8 mouse cellular contexts compared by ENCODE assay signal in genomic region chr4:97777706-97778176, GRCm38 (mm10). TPM values are rescaled to one million over a fixed set of nuclear protein-coding genes. Genes with fewer than 3 reads are reported as not detected.
DNase-seq lines count a peak whose midpoint lies in the region; ATAC-seq and TF ChIP-seq lines count a peak whose summit lies in the region.

E130114P18Rik (minus strand) TSS chr4:97778078.

- no peaks in the 10 kb centered on the region for H3K27me3 ChIP-seq in MEL (ENCODE audit: control insufficient read depth in 1 of 2, insufficient read depth in 2 of 2, low read length in 2 of 2)
- H3K27me3 ChIP-seq in forebrain, embryonic 16.5 days (replicated peaks; ENCODE audit: control insufficient read depth, insufficient read depth, low read length): no peaks in the 10 kb centered on the region

- H3K9me3 ChIP-seq in MEL (replicated peaks; ENCODE audit: insufficient read depth, low read length): no peaks in the 10 kb centered on the region
- no peaks in the 10 kb centered on the region for H3K9me3 ChIP-seq in forebrain, embryonic 16.5 days (ENCODE audit: control insufficient read depth, low read length)

- peak within 1 kb of the TSS; percentile 92 for H3K9ac ChIP-seq in MEL (ENCODE audit: control insufficient read depth, low read depth, low read length, poor library complexity, severe bottlenecking)
- peak within 1 kb of the TSS; percentile 97 for H3K9ac ChIP-seq in forebrain, embryonic 16.5 days (replicated peaks; ENCODE audit: low read depth, low read length)

- ATAC-seq in forebrain, embryonic 16.5 days: peak; percentile 55

- H3K4me3 ChIP-seq in MEL (ENCODE audit: control insufficient read depth in 1 of 2, insufficient read depth in 1 of 2, low read depth in 2 of 2, low read length in 2 of 2): peak within 1 kb of the TSS; percentile 74 to 94
- H3K4me3 ChIP-seq in forebrain, embryonic 16.5 days (replicated peaks; ENCODE audit: low read length): peak within 1 kb of the TSS; percentile 84

- TF ChIP-seq EP300 in MEL (IDR thresholded peaks at IDR 0.05; ENCODE audit: low read depth in 1 of 2, low read length in 2 of 2): no peak

- 0% methylated on average over 37 of the region's 37 CpGs for WGBS in forebrain, embryonic 16.5 days

- TF ChIP-seq RAD21 in MEL (IDR thresholded peaks at IDR 0.05; ENCODE audit: low read depth, low read length): no peak

- no peak for TF ChIP-seq CTCF in MEL (IDR thresholded peaks at IDR 0.05 in 2 of 3, conservative IDR thresholded peaks at IDR 0.05 in 1 of 3; ENCODE audit: control insufficient read depth in 1 of 3, insufficient read depth in 1 of 3, low read depth in 2 of 3, low read length in 3 of 3, poor library complexity in 1 of 3, severe bottlenecking in 1 of 3)

- TF ChIP-seq POLR2A in MEL (IDR thresholded peaks at IDR 0.05; ENCODE audit: control insufficient read depth in 1 of 2, insufficient read depth in 1 of 2, low read depth in 1 of 2, low read length in 2 of 2, poor library complexity in 1 of 2): peak in 1 of 2 experiments; percentile 64; a peak in 2 of 4 replicates

- H3K79me2 ChIP-seq in MEL (ENCODE audit: control insufficient read depth, insufficient read depth, low read length, poor library complexity): peaks cover 55% of the 10 kb centered on the region

- H3K36me3 ChIP-seq in MEL (ENCODE audit: control insufficient read depth in 1 of 2, insufficient read depth in 2 of 2, low read length in 2 of 2): peaks cover 3 to 14% of the 10 kb centered on the region in 2 experiments
- no peaks in the 10 kb centered on the region for H3K36me3 ChIP-seq in forebrain, embryonic 16.5 days (ENCODE audit: control insufficient read depth, insufficient read depth)

- DNase-seq in MEL (ENCODE audit: low read depth, low spot score): peak; percentile 84
- peak; percentile 75 for DNase-seq in cerebellum, adult 11-12 months
- DNase-seq in heart, postnatal 4 days: peak; percentile 71
- DNase-seq in kidney, postnatal 4 days: peak; percentile 72 to 84
- DNase-seq in lung, postnatal 25 days (ENCODE audit: low spot score): peak; percentile 70
- DNase-seq in retina, embryonic 14.5 days (ENCODE audit: low spot score): peak; percentile 74
- peak; percentile 65 for DNase-seq in urinary bladder, postnatal 14 days (ENCODE audit: low spot score)

- H3K27ac ChIP-seq in MEL (ENCODE audit: control insufficient read depth, low read depth, low read length): peak within 1 kb of the TSS; percentile 91
- H3K27ac ChIP-seq in forebrain, embryonic 16.5 days (ENCODE audit: low read length): peak within 1 kb of the TSS; percentile 92

- peak within 1 kb of the TSS; percentile 90 for H3K4me2 ChIP-seq in forebrain, embryonic 16.5 days (ENCODE audit: low read length)

- H3K4me1 ChIP-seq in MEL (ENCODE audit: control insufficient read depth in 1 of 2, insufficient read depth in 2 of 2, low read length in 2 of 2): peaks cover 5 to 14% of the 10 kb centered on the region in 2 experiments; a peak in 3 of 4 replicates
- H3K4me1 ChIP-seq in forebrain, embryonic 16.5 days (replicated peaks; ENCODE audit: control insufficient read depth, insufficient read depth, low read length): peaks cover 34% of the 10 kb centered on the region

TF ChIP-seq in MEL, 35 proteins besides CTCF, POLR2A, EP300 and RAD21:
- no peak for TF ChIP-seq BHLHE40 (IDR thresholded peaks at IDR 0.05; ENCODE audit: borderline replicate concordance, low read depth, low read length)
- no peak for TF ChIP-seq RCOR1 (IDR thresholded peaks at IDR 0.05; ENCODE audit: low read depth, low read length)
- TF ChIP-seq MYC (IDR thresholded peaks at IDR 0.05; ENCODE audit: low read depth, low read length): peak; percentile 54
- TF ChIP-seq TCF12 (IDR thresholded peaks at IDR 0.05; ENCODE audit: low read depth, low read length): no peak
- no peak for TF ChIP-seq MEF2A (IDR thresholded peaks at IDR 0.05; ENCODE audit: extremely low read depth, insufficient replicate concordance, low read depth, low read length, poor library complexity, severe bottlenecking)
- peak; percentile 80 for TF ChIP-seq MXI1 (IDR thresholded peaks at IDR 0.05; ENCODE audit: low read depth, low read length)
- TF ChIP-seq TBP (IDR thresholded peaks at IDR 0.05; ENCODE audit: low read depth, low read length): peak; percentile 62; the same call in 1 of the 2 replicates
- TF ChIP-seq ZMIZ1 (IDR thresholded peaks at IDR 0.05; ENCODE audit: low read depth, low read length): 0 out of 2 replicates have a peak, but pooled peaks have one; percentile 27
- peak; percentile 60; the same call in 1 of the 2 replicates for TF ChIP-seq MAX (IDR thresholded peaks at IDR 0.05; ENCODE audit: low read length)
- peak; percentile 77 for TF ChIP-seq MAZ (IDR thresholded peaks at IDR 0.05; ENCODE audit: low read depth, low read length)
- no peak for TF ChIP-seq KAT2A (conservative IDR thresholded peaks at IDR 0.05; ENCODE audit: low read depth, low read length)
- TF ChIP-seq ZC3H11A (IDR thresholded peaks at IDR 0.05; ENCODE audit: low read depth, low read length): no peak
- TF ChIP-seq USF1 (IDR thresholded peaks at IDR 0.05; ENCODE audit: low read depth, low read length): no peak
- TF ChIP-seq JUND (IDR thresholded peaks at IDR 0.05; ENCODE audit: low read depth, low read length): no peak
- TF ChIP-seq SIN3A (IDR thresholded peaks at IDR 0.05; ENCODE audit: low read length): peak; percentile 37
- no peak for TF ChIP-seq NRF1 (IDR thresholded peaks at IDR 0.05; ENCODE audit: insufficient read depth, low read depth, low read length, poor library complexity, severe bottlenecking)
- TF ChIP-seq NELFE (IDR thresholded peaks at IDR 0.05; ENCODE audit: low read depth, low read length): peak; percentile 44
- peak; percentile 31; the same call in 1 of the 2 replicates for TF ChIP-seq HCFC1 (IDR thresholded peaks at IDR 0.05; ENCODE audit: low read depth, low read length)
- TF ChIP-seq ELF1 (IDR thresholded peaks at IDR 0.05; ENCODE audit: low read depth, low read length): no peak
TF ChIP-seq in MEL: peak in this region for 9.

RNA-seq across cellular contexts. Expression of gene E130114P18Rik, which starts in this region (rescaled TPM):
- not detected in 2 replicates for total RNA-seq in MEL (2012; rRNA removed)
- not detected for polyA plus RNA-seq in MEL (2012; ENCODE audit: insufficient read depth in 1 of 2, insufficient read length in 2 of 2, low read depth in 1 of 2, low replicate concordance in 2 of 2, missing spikeins in 1 of 2)
- 31.0 and 34.5 TPM in 2 replicates for polyA plus RNA-seq in forebrain, embryonic 16.5 days (2015; fragmentation: Nextera tagmentation; extraction: Ambion mirVana)
- total RNA-seq in heart, postnatal 4 days (2021): not detected

Comparison
In these comparisons a context has a peak if more than half of its experiments do, and no peak if none do; other contexts are left out.
1. Peak in every context shown above with its lines: DNase-seq, ATAC-seq, H3K4me3 ChIP-seq and H3K27ac ChIP-seq.
2. RNA of gene E130114P18Rik (polyA plus RNA-seq): 31.0 to 34.5 TPM in forebrain, embryonic 16.5 days; not detected in MEL; every median in the first group is over 10 times any median in the second.
3. Peak in DNase-seq, H3K4me3 ChIP-seq, H3K27ac ChIP-seq and H3K9ac ChIP-seq in MEL; RNA of the gene not detected or under 1 TPM.
4. Peak in DNase-seq in heart, postnatal 4 days; RNA of the gene not detected or under 1 TPM.